Mouse (Mus musculus) forebrain, embryonic 16.5 days (tissue): ENCODE results near the gene Grm4. TPM values are rescaled to one million over a fixed set of nuclear protein-coding genes. Genes with fewer than 3 reads are reported as not detected.

Experiments
- ATAC-seq: fragments of 200-750 bp; cut with Nextera tagmentation; 2 replicates; pipeline ENCODE4 v1.8.0; 2017; ENCODE audit warnings: mild to moderate bottlenecking, moderate library complexity
- H3K27ac ChIP-seq: fragments of 300-500 bp; sonication (generic); 2 replicates; pipeline ENCODE4 v1.5.1; 2014; ENCODE audit warnings: low read length, control low read depth
- H3K27me3 ChIP-seq: fragments of 300-500 bp; sonication (generic); replicated peaks from 2 replicates; pipeline ENCODE4 v1.6.1; 2014; ENCODE audit warnings: low read length; ENCODE audit not compliant: control insufficient read depth, insufficient read depth
- H3K36me3 ChIP-seq: fragments of 300-500 bp; sonication (generic); 2 replicates; pipeline ENCODE4 v1.6.1; 2014; ENCODE audit not compliant: control insufficient read depth, insufficient read depth
- H3K4me1 ChIP-seq: fragments of 300-500 bp; sonication (generic); replicated peaks from 2 replicates; pipeline ENCODE4 v1.6.1; 2014; ENCODE audit warnings: low read length; ENCODE audit not compliant: control insufficient read depth, insufficient read depth
- H3K4me2 ChIP-seq: fragments of 300-500 bp; sonication (generic); 2 replicates; pipeline ENCODE4 v1.6.1; 2014; ENCODE audit warnings: mild to moderate bottlenecking, low read length, control low read depth
- H3K4me3 ChIP-seq: fragments of 300-500 bp; sonication (generic); replicated peaks from 2 replicates; pipeline ENCODE4 v1.5.1; 2014; ENCODE audit warnings: mild to moderate bottlenecking, low read length, control low read depth
- H3K9ac ChIP-seq: fragments of 300-500 bp; sonication (generic); replicated peaks from 2 replicates; pipeline ENCODE4 v1.6.1; 2014; ENCODE audit warnings: low read depth, low read length, control low read depth
- H3K9me3 ChIP-seq: fragments of 300-500 bp; sonication (generic); 2 replicates; pipeline ENCODE4 v1.6.1; 2016; ENCODE audit warnings: low read length; ENCODE audit not compliant: control insufficient read depth
- WGBS: fragments of 180-500 bp; shearing (Covaris S2); extraction: QIAGEN DNeasy Blood & Tissue Kit; methylation state at CpG from one replicate; pipeline ENCODE4 v1.1.7; 2014; 5-methylcytosine and 5-hydroxymethylcytosine counted together
- polyA plus RNA-seq: library from polyadenylated mRNA; unstranded; fragments of >200 nt; fragmentation: Nextera tagmentation; extraction: Ambion mirVana; gene quantifications from 2 replicates; pipeline ENCODE4 v1.2.1, GENCODE M21; 2015

Gene Grm4
- polyA plus RNA-seq, 1 experiment from 2014 or later: 4.0 TPM

GRCm38 (mm10) chr17:27534718-27535117 lies 13.5 kb upstream of the Grm4 start:
- Histone ChIP-seq H3K36me3 (no peaks in the 10 kb centered on the region), H3K4me1 (peaks cover 3% of the 10 kb centered on the region; the same call in 1 of the 2 replicates), H3K4me3 (no peak overlapping the region), H3K27me3 (no peaks in the 10 kb centered on the region), H3K27ac (no peak overlapping the region), H3K9ac (no peak overlapping the region), H3K9me3 (no peaks in the 10 kb centered on the region), H3K4me2 (no peak overlapping the region)
- peak; percentile 72 for ATAC-seq
- 4% methylated on average over 10 of the region's 10 CpGs for WGBS

- Histone ChIP-seq H3K36me3 (no peaks in the 10 kb centered on the region), H3K27me3 (no peaks in the 10 kb centered on the region), H3K27ac (no peak overlapping the region), H3K4me2 (no peak overlapping the region), H3K4me3 (no peak overlapping the region), H3K4me1 (peaks cover 3% of the 10 kb centered on the region; the same call in 1 of the 2 replicates), H3K9me3 (no peaks in the 10 kb centered on the region), H3K9ac (no peak overlapping the region)
- ATAC-seq: no peak
- 86% methylated on average over 3 of the region's 3 CpGs for WGBS
These were observed 12.2 kb upstream of the Grm4 start for GRCm38 (mm10) chr17:27533354-27533753.

- no peaks in the 10 kb centered on the region for H3K27me3 ChIP-seq
- H3K36me3 ChIP-seq: no peaks in the 10 kb centered on the region
- H3K9ac ChIP-seq: no peak overlapping the region
- no peaks in the 10 kb centered on the region for H3K9me3 ChIP-seq
- WGBS: 93% methylated on average over 8 of the region's 8 CpGs
- no peak for ATAC-seq
- H3K27ac ChIP-seq: no peak overlapping the region
- H3K4me1 ChIP-seq: peaks cover 3% of the 10 kb centered on the region; the same call in 1 of the 2 replicates
- H3K4me2 ChIP-seq: no peak overlapping the region
- no peak overlapping the region for H3K4me3 ChIP-seq
These were observed 10.9 kb upstream of the Grm4 start for GRCm38 (mm10) chr17:27532095-27532494.

- WGBS: 77% methylated on average over 5 of the region's 5 CpGs
- Histone ChIP-seq H3K9ac (no peak overlapping the region), H3K4me3 (no peak overlapping the region), H3K27ac (no peak overlapping the region), H3K9me3 (no peaks in the 10 kb centered on the region), H3K4me2 (no peak overlapping the region), H3K27me3 (no peaks in the 10 kb centered on the region), H3K36me3 (no peaks in the 10 kb centered on the region), H3K4me1 (no peaks in the 10 kb centered on the region)
- no peak for ATAC-seq
These were observed 7.6 kb upstream of the Grm4 start for GRCm38 (mm10) chr17:27528767-27529166.

- no peaks in the 10 kb centered on the region for H3K27me3 ChIP-seq
- H3K9me3 ChIP-seq: no peaks in the 10 kb centered on the region
- H3K36me3 ChIP-seq: no peaks in the 10 kb centered on the region
- ATAC-seq: no peak
- no peak overlapping the region for H3K4me3 ChIP-seq
- no peak overlapping the region for H3K4me2 ChIP-seq
- WGBS: 60% methylated on average over 8 of the region's 8 CpGs
- H3K27ac ChIP-seq: no peak overlapping the region
- no peak overlapping the region for H3K9ac ChIP-seq
- no peaks in the 10 kb centered on the region for H3K4me1 ChIP-seq
These were observed 6.8 kb upstream of the Grm4 start for GRCm38 (mm10) chr17:27528030-27528429.

- H3K36me3 ChIP-seq: no peaks in the 10 kb centered on the region
- no peak overlapping the region for H3K9ac ChIP-seq
- no peaks in the 10 kb centered on the region for H3K27me3 ChIP-seq
- no peaks in the 10 kb centered on the region for H3K4me1 ChIP-seq
- 85% methylated on average over 6 of the region's 6 CpGs for WGBS
- ATAC-seq: no peak
- no peak overlapping the region for H3K27ac ChIP-seq
- no peak overlapping the region for H3K4me3 ChIP-seq
- H3K9me3 ChIP-seq: no peaks in the 10 kb centered on the region
- no peak overlapping the region for H3K4me2 ChIP-seq
These were observed 6.0 kb upstream of the Grm4 start for GRCm38 (mm10) chr17:27527188-27527587.

GRCm38 (mm10) chr17:27523121-27523520 lies 1.9 kb upstream of the Grm4 start:
- Histone ChIP-seq H3K9ac (no peak overlapping the region), H3K27me3 (peaks cover 18% of the 10 kb centered on the region; the same call in 1 of the 2 replicates), H3K4me1 (peaks cover 8% of the 10 kb centered on the region), H3K27ac (no peak overlapping the region), H3K36me3 (no peaks in the 10 kb centered on the region), H3K4me3 (no peak overlapping the region), H3K4me2 (no peak overlapping the region), H3K9me3 (no peaks in the 10 kb centered on the region)
- no peak for ATAC-seq
- WGBS: 68% methylated on average over 7 of the region's 7 CpGs

- H3K36me3 ChIP-seq: no peaks in the 10 kb centered on the region
- ATAC-seq: peak; percentile 62
- under 1% methylated on average over 27 of the region's 27 CpGs for WGBS
- peaks cover 10% of the 10 kb centered on the region for H3K4me1 ChIP-seq
- H3K4me3 ChIP-seq: no peak overlapping the region
- H3K9me3 ChIP-seq: no peaks in the 10 kb centered on the region
- peaks cover 32% of the 10 kb centered on the region for H3K27me3 ChIP-seq
- H3K4me2 ChIP-seq: peak overlapping the region; percentile 31
- H3K9ac ChIP-seq: no peak overlapping the region; the same call in 1 of the 2 replicates
- no peak overlapping the region for H3K27ac ChIP-seq
These were observed 646 bp downstream of the Grm4 start for GRCm38 (mm10) chr17:27520557-27520956.

- peaks cover 47% of the 10 kb centered on the region for H3K27me3 ChIP-seq
- no peaks in the 10 kb centered on the region for H3K9me3 ChIP-seq
- 32% methylated on average over 15 of the region's 15 CpGs for WGBS
- H3K4me2 ChIP-seq: no peak overlapping the region
- no peak overlapping the region for H3K27ac ChIP-seq
- H3K4me3 ChIP-seq: no peak overlapping the region
- peaks cover 12% of the 10 kb centered on the region for H3K4me1 ChIP-seq
- no peak for ATAC-seq
- no peaks in the 10 kb centered on the region for H3K36me3 ChIP-seq
- no peak overlapping the region for H3K9ac ChIP-seq
These were observed 2.3 kb downstream of the Grm4 start for GRCm38 (mm10) chr17:27518700-27519595.
